Mouse (Mus musculus) neural tube, embryonic 11.5 days (tissue): ENCODE measurements at regions not wholly inside any gene's neighbourhood (a gene's known extent, or its start where the extent isn't known, plus 50 kb on each side); places are given as distances from the start of the nearest gene placed in this dataset.

ENCODE experiments used
- ATAC-seq: fragments of 200-750 bp; cut with Nextera tagmentation; 2 replicates; pipeline ENCODE4 v1.8.0; 2017; ENCODE audit warnings: moderate number of reproducible peaks, mild to moderate bottlenecking, moderate TSS enrichment, moderate library complexity; ENCODE audit not compliant: insufficient read depth, low FRiP score, low TSS enrichment
- DNase-seq: peaks from one replicate; pipeline ENCODE4 v3.0.0-alpha.2; 2015; ENCODE audit warnings: low spot score
- H3K27ac ChIP-seq: fragments of 300-500 bp; sonication (generic); 2 replicates; pipeline ENCODE4 v1.5.1; 2014; ENCODE audit warnings: low read depth, mild to moderate bottlenecking, low read length
- H3K27me3 ChIP-seq: fragments of 300-500 bp; sonication (generic); 2 replicates; pipeline ENCODE4 v1.6.1; 2014; ENCODE audit warnings: mild to moderate bottlenecking, low read length, mixed read lengths; ENCODE audit not compliant: control insufficient read depth, insufficient read depth
- H3K36me3 ChIP-seq: fragments of 300-500 bp; sonication (generic); 2 replicates; pipeline ENCODE4 v1.6.1; 2014; ENCODE audit warnings: mild to moderate bottlenecking, low read length, moderate library complexity, mixed read lengths; ENCODE audit not compliant: control insufficient read depth, insufficient read depth
- H3K4me1 ChIP-seq: fragments of 300-500 bp; sonication (generic); 2 replicates; pipeline ENCODE4 v1.6.1; 2014; ENCODE audit warnings: low read length, mixed read lengths; ENCODE audit not compliant: control insufficient read depth, insufficient read depth
- H3K4me2 ChIP-seq: fragments of 300-500 bp; sonication (generic); 2 replicates; pipeline ENCODE4 v1.6.1; 2014; ENCODE audit warnings: low read depth, mild to moderate bottlenecking, moderate library complexity
- H3K4me3 ChIP-seq: fragments of 300-500 bp; sonication (generic); 2 replicates; pipeline ENCODE4 v1.5.1; 2014; ENCODE audit warnings: low read depth, low read length
- H3K9ac ChIP-seq: fragments of 300-500 bp; sonication (generic); 2 replicates; pipeline ENCODE4 v1.6.1; 2014; ENCODE audit warnings: mild to moderate bottlenecking, low read length
- H3K9me3 ChIP-seq: fragments of 300-500 bp; sonication (generic); 2 replicates; pipeline ENCODE4 v1.6.1; 2016; ENCODE audit warnings: low read length; ENCODE audit not compliant: control insufficient read depth
- WGBS: fragments of 180-500 bp; shearing (Covaris S2); extraction: QIAGEN DNeasy Blood & Tissue Kit; methylation state at CpG from one replicate; pipeline ENCODE4 v1.1.7; 2014; 5-methylcytosine and 5-hydroxymethylcytosine counted together

DNA sequence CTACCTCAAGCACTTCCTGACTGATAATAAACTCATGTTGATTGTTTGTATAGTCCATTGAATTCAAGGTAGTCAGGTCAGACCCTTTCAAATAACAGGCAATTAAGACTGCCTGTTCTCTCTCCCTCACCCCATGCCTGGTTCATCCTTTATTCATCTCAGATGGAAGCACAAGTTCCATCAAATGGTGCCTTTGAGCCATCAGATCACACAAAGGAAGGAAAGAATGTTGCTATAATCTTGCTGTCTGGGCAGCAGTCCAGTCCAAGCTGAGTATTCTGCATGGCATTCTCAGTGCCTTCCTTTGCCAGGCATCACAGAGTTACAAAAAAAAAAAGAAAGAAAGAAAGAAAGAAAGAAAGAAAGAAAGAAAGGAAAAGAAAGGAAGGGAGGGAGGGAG lies 163.7 kb upstream of the Spaca1 start:
- no peak overlapping the region for H3K4me3 ChIP-seq
- H3K36me3 ChIP-seq = no peaks in the 10 kb centered on the region
- no peaks in the 10 kb centered on the region for H3K9me3 ChIP-seq
- ATAC-seq (no peak), DNase-seq (no peak)
- no peaks in the 10 kb centered on the region for H3K27me3 ChIP-seq
- no peak overlapping the region for H3K9ac ChIP-seq
- no peaks in the 10 kb centered on the region for H3K4me1 ChIP-seq
- no peak overlapping the region for H3K27ac ChIP-seq
- H3K4me2 ChIP-seq = no peak overlapping the region

DNA sequence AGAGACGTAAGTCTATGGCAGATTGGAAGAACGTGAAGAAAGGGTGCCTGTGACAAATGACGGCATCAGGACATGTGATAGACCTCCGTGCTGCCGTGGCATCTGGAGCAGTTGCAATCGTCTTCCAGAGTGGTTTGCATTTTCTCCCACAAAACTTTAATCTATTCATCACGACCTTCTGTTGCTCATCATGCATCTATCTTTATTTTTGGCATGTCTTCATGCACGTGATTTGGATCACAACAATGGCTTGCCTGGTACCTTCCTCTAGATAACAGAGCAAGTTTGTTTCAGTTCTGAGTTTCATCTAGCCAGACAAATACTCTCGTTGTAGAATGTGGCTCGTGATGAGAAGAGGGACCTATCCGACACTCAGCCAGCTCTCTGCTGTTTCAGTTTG lies 164.4 kb upstream of the Spaca1 start:
- Histone ChIP-seq H3K9me3 (no peaks in the 10 kb centered on the region), H3K4me1 (no peaks in the 10 kb centered on the region), H3K9ac (no peak overlapping the region), H3K27me3 (no peaks in the 10 kb centered on the region), H3K36me3 (no peaks in the 10 kb centered on the region), H3K4me3 (no peak overlapping the region), H3K27ac (no peak overlapping the region), H3K4me2 (no peak overlapping the region)
- ATAC-seq (no peak), DNase-seq (no peak)
- WGBS = 76% methylated on average over 11 of the region's 11 CpGs

DNA sequence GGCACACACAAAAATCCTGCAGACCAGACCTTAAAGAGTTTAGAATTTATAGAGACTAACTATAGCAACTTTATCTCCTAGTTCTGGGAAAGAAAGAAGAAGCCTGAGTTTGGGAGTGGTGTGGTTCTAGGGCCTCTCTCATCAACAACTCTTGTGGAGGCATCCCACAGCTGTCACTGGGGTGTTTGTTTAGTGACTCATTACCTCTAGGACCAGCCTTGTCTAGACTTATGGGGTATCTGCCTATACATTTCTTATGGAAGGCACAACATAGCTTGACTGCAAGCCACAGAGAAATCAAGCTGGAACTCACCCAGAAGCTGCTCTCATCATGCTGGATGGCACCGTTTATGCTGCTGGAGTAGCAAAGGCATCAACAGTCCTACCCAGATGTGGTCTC lies 171.9 kb upstream of the Spaca1 start:
- no peak for DNase-seq
- Histone ChIP-seq H3K4me1 (no peaks in the 10 kb centered on the region), H3K4me3 (no peak overlapping the region), H3K9ac (no peak overlapping the region), H3K27me3 (no peaks in the 10 kb centered on the region), H3K4me2 (no peak overlapping the region), H3K9me3 (no peaks in the 10 kb centered on the region), H3K36me3 (no peaks in the 10 kb centered on the region), H3K27ac (no peak overlapping the region)
- ATAC-seq = no peak
- WGBS = 95% methylated on average over 1 of the region's 1 CpGs

DNA sequence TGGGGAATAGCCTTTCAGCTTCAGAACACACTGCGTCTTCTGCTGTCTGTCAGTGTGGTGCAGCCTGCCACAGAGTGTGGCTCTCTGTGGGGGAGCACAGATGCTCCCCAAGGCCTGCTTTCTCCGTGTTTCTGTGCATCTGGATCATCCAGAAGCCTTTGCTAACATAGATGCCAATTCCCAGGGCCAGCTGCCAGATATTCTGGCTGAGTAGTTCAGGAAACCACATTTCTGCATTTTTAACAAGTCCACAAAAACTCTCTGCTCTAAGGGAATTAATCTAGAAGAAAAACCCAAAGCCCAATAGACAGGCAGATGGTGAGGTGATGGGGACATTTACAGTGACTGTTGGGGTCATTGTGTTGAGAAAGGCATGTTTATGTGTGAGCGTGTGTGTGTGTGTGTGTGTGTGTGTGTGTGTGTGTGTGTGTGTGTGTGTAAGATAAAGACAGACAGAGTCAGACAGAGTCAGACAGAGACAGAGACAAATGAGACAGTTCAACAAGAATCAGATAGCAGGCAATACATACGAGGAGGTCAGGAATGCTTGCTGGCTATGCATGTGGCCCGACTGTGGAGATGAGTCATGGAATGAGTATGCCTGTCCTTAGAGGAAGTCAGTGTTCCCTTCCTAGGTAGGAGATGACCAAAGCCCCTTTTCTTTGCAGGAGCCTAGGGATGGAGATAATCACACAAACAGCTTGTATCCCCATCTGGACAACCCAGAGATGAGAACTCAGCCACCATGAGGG lies 176.3 kb upstream of the Spaca1 start:
- ATAC-seq (no peak), DNase-seq (no peak)
- no peaks in the 10 kb centered on the region for H3K9me3 ChIP-seq
- no peak overlapping the region for H3K4me3 ChIP-seq
- H3K27ac ChIP-seq = no peak overlapping the region
- WGBS = 60% methylated on average over 5 of the region's 5 CpGs
- no peak overlapping the region; the same call in 1 of the 2 replicates for H3K9ac ChIP-seq
- no peaks in the 10 kb centered on the region for H3K4me1 ChIP-seq
- H3K4me2 ChIP-seq = no peak overlapping the region
- H3K36me3 ChIP-seq = no peaks in the 10 kb centered on the region
- H3K27me3 ChIP-seq = no peaks in the 10 kb centered on the region

DNA sequence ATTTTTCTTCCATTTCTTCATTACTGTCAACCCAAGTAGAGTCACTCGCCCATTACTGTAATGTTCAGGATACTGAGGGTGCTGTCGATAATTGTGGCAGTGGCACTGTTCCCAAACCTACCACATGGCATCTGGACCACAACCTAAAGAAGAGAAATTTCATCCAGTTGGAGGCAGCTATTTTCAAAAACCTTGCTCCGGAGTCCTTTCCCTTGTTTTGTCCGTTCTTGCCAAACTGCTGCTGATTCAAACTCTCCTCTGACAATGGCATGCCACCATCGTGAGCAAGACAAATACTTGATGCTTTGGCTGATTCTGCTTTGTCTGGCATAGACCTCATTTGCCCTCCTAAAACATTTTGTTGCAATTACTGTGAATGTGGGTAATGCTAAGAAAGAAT lies 176.9 kb upstream of the Spaca1 start:
- no peak overlapping the region for H3K4me3 ChIP-seq
- H3K27me3 ChIP-seq = no peaks in the 10 kb centered on the region
- no peak overlapping the region for H3K27ac ChIP-seq
- no peaks in the 10 kb centered on the region for H3K36me3 ChIP-seq
- DNase-seq (no peak), ATAC-seq (no peak)
- no peak overlapping the region for H3K9ac ChIP-seq
- 94% methylated on average over 5 of the region's 5 CpGs for WGBS
- H3K9me3 ChIP-seq = no peaks in the 10 kb centered on the region
- no peaks in the 10 kb centered on the region for H3K4me1 ChIP-seq
- no peak overlapping the region for H3K4me2 ChIP-seq

DNA sequence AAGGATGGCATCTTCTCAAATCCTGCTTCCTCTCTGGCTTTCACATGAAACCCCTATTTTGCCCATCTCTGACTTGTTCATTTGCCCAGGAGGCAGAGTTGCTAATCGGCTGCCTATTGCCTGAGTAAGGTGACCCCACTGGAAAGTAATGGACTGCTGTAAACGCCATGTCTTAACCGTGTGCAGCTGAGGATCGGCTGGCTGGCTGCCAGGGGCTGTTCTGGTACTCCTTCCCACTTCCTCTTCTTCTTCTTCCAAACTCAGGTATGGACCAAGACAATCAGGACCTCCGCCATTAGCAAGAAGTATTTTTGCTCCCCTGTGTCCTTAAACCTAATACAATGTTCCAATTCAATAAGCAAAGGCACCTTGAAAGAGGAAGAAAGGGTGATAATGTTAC lies 177.6 kb upstream of the Spaca1 start:
- Histone ChIP-seq H3K27me3 (no peaks in the 10 kb centered on the region), H3K9me3 (no peaks in the 10 kb centered on the region)
- 81% methylated on average over 5 of the region's 5 CpGs for WGBS

DNA sequence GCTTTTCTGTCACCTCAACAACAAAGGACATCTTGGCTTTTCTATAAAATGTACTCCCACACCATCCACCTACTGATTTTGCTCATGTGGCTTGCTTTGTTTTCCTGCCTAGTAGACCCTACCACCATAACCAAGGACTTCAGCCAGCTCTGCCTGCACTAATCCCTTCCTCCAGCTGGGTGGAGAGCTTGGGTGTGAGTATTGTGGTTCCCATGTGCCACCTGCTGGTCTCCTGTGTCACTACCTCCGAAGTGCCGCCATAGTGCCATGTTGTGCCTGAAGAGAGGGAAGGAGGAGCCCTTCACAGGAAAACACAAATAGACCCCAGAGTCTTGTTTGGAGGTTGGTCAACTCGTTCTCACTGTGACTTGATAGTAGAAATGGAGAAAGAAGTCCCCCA lies 181.3 kb upstream of the Spaca1 start:
- Histone ChIP-seq H3K9me3 (no peaks in the 10 kb centered on the region), H3K9ac (no peak overlapping the region), H3K4me1 (no peaks in the 10 kb centered on the region), H3K4me2 (no peak overlapping the region), H3K27me3 (no peaks in the 10 kb centered on the region), H3K36me3 (no peaks in the 10 kb centered on the region), H3K4me3 (no peak overlapping the region), H3K27ac (no peak overlapping the region)
- WGBS = 10% methylated on average over 3 of the region's 3 CpGs
- ATAC-seq (peak; percentile 81; the same call in 1 of the 2 replicates), DNase-seq (peak; percentile 76)

More for the DNA sequence above, 177.6 kb upstream of the Spaca1 start:
- no peak overlapping the region for H3K9ac ChIP-seq
- H3K4me3 ChIP-seq = no peak overlapping the region
- DNase-seq = no peak
- no peak for ATAC-seq
- no peaks in the 10 kb centered on the region for H3K36me3 ChIP-seq
- H3K27ac ChIP-seq = no peak overlapping the region
- H3K4me1 ChIP-seq = no peaks in the 10 kb centered on the region
- H3K4me2 ChIP-seq = no peak overlapping the region

DNA sequence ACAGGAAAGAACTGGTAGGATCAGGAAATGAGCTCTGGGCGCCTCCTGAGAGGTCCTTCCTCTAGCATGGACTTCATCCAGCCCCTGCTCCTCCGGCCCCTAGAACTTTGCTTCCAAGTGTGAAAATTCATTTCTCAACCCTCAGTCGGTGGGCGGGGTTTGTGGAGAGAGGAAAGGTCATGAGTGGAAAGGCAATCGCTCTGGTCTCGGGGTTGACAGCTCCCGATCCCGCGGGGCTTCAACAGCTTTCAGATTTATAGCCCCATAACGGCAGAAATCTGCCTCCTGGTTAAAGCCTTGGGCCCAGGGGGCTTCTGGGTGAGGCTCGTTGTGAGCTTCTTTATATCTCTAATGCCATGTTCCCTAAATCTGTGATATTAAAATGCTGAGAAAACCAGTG lies 184.2 kb upstream of the Spaca1 start:
- H3K9me3 ChIP-seq = no peaks in the 10 kb centered on the region
- H3K4me2 ChIP-seq = no peak overlapping the region
- H3K9ac ChIP-seq = no peak overlapping the region
- ATAC-seq (peak; percentile 51; the same call in 1 of the 2 replicates), DNase-seq (peak; percentile 28)
- no peaks in the 10 kb centered on the region for H3K36me3 ChIP-seq
- no peak overlapping the region for H3K27ac ChIP-seq
- H3K27me3 ChIP-seq = no peaks in the 10 kb centered on the region
- WGBS = 50% methylated on average over 11 of the region's 11 CpGs
- H3K4me3 ChIP-seq = no peak overlapping the region
- no peaks in the 10 kb centered on the region for H3K4me1 ChIP-seq

DNA sequence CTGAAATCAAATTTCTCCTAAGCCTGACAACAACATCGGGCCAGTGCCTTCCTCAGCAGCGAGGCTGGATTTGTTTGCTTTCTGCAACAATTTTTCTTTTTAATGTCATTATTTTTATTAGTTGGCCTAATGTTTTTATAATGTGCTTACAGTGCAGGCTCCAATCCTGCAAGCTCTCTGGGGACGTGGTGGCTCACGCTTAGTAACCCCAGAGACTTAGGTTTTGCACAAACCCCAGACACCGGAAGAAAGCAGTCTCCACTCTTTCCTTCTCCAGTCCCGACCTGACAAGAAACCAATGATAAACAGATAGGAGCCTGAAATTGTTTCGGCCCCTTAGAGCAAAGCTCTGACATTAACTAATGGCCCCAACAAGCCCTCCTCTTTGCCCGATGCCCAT lies 184.7 kb upstream of the Spaca1 start:
- H3K36me3 ChIP-seq = no peaks in the 10 kb centered on the region
- no peak overlapping the region for H3K4me3 ChIP-seq
- no peak overlapping the region for H3K27ac ChIP-seq
- no peak overlapping the region for H3K9ac ChIP-seq
- no peak for ATAC-seq
- DNase-seq = no peak
- H3K4me2 ChIP-seq = no peak overlapping the region
- no peaks in the 10 kb centered on the region for H3K4me1 ChIP-seq
- H3K9me3 ChIP-seq = no peaks in the 10 kb centered on the region
- no peaks in the 10 kb centered on the region for H3K27me3 ChIP-seq
- 70% methylated on average over 8 of the region's 8 CpGs for WGBS
